Mouse (Mus musculus): ENCODE measurements around the gene BC024978. TPM values are rescaled to one million over a fixed set of nuclear protein-coding genes. Genes with fewer than 3 reads are reported as not detected.

BC024978 gene
- polyA plus RNA-seq, 2 experiments, result 3.6 to 12.9 TPM

- H3K9me3 ChIP-seq (ENCODE audit: control insufficient read depth, low read length), result no peaks in the 10 kb centered on the region
- H3K4me1 ChIP-seq (ENCODE audit: control insufficient read depth, insufficient read depth, low read length), result peaks cover 29% of the 10 kb centered on the region
- WGBS, result 86% methylated on average over 32 of the region's 33 CpGs
- peak overlapping the region; percentile 72 for H3K4me2 ChIP-seq (replicated peaks; ENCODE audit: low read depth, low read length, severe bottlenecking)
- peak overlapping the region; percentile 66 for H3K4me3 ChIP-seq (replicated peaks; ENCODE audit: low read length)
- no peak overlapping the region for H3K27ac ChIP-seq (replicated peaks; ENCODE audit: low read depth, low read length)
- ATAC-seq (ENCODE audit: low FRiP score, low read depth) (no peak), DNase-seq (ENCODE audit: low spot score) (no peak)
- no peaks in the 10 kb centered on the region for H3K27me3 ChIP-seq (ENCODE audit: control insufficient read depth, insufficient read depth, low read length)
- peak overlapping the region; percentile 86 for H3K9ac ChIP-seq (ENCODE audit: low read depth, low read length, severe bottlenecking)
- no peak for TF ChIP-seq POLR2A (IDR thresholded peaks at IDR 0.05; ENCODE audit: borderline replicate concordance, extremely low read depth, insufficient read depth, insufficient read length)
- peaks cover 52% of the 10 kb centered on the region for H3K36me3 ChIP-seq (ENCODE audit: control insufficient read depth, insufficient read depth, low read length)
Observed at GRCm38 (mm10) chr7:27164112-27164947, 31.3 kb upstream of the BC024978 start.

GRCm38 (mm10) chr7:27165007-27165655 is 30.4 kb upstream of the BC024978 start:
- H3K27ac ChIP-seq (replicated peaks; ENCODE audit: low read depth, low read length), result no peak overlapping the region
- DNase-seq (ENCODE audit: low spot score) (no peak), ATAC-seq (ENCODE audit: low FRiP score, low read depth) (no peak)
- peak overlapping the region; percentile 72 for H3K4me2 ChIP-seq (replicated peaks; ENCODE audit: low read depth, low read length, severe bottlenecking)
- H3K27me3 ChIP-seq (ENCODE audit: control insufficient read depth, insufficient read depth, low read length), result no peaks in the 10 kb centered on the region
- H3K4me3 ChIP-seq (replicated peaks; ENCODE audit: low read length), result peak overlapping the region; percentile 66
- H3K36me3 ChIP-seq (ENCODE audit: control insufficient read depth, insufficient read depth, low read length), result peaks cover 52% of the 10 kb centered on the region
- H3K9me3 ChIP-seq (ENCODE audit: control insufficient read depth, low read length), result no peaks in the 10 kb centered on the region
- no peak for TF ChIP-seq POLR2A (IDR thresholded peaks at IDR 0.05; ENCODE audit: borderline replicate concordance, extremely low read depth, insufficient read depth, insufficient read length)
- peaks cover 29% of the 10 kb centered on the region for H3K4me1 ChIP-seq (ENCODE audit: control insufficient read depth, insufficient read depth, low read length)
- 74% methylated on average over 23 of the region's 23 CpGs for WGBS
- peak overlapping the region; percentile 86 for H3K9ac ChIP-seq (ENCODE audit: low read depth, low read length, severe bottlenecking)

GRCm38 (mm10) chr7:27165696-27166095 is 29.9 kb upstream of the BC024978 start:
- Histone ChIP-seq H3K36me3 (ENCODE audit: control insufficient read depth, insufficient read depth, low read length) (peaks cover 54% of the 10 kb centered on the region), H3K4me3 (replicated peaks; ENCODE audit: low read length) (peak overlapping the region; percentile 66), H3K9me3 (ENCODE audit: control insufficient read depth, low read length) (no peaks in the 10 kb centered on the region), H3K9ac (ENCODE audit: low read depth, low read length, severe bottlenecking) (peak overlapping the region; percentile 86), H3K4me2 (replicated peaks; ENCODE audit: low read depth, low read length, severe bottlenecking) (peak overlapping the region; percentile 72), H3K27ac (replicated peaks; ENCODE audit: low read depth, low read length) (peak overlapping the region; percentile 92), H3K27me3 (ENCODE audit: control insufficient read depth, insufficient read depth, low read length) (no peaks in the 10 kb centered on the region), H3K4me1 (ENCODE audit: control insufficient read depth, insufficient read depth, low read length) (peaks cover 29% of the 10 kb centered on the region)
- ATAC-seq (ENCODE audit: low FRiP score, low read depth) (no peak), DNase-seq (ENCODE audit: low spot score) (no peak)
- 4% methylated on average over 8 of the region's 8 CpGs for WGBS
- no peak for TF ChIP-seq POLR2A (IDR thresholded peaks at IDR 0.05; ENCODE audit: borderline replicate concordance, extremely low read depth, insufficient read depth, insufficient read length)

- H3K4me1 ChIP-seq (ENCODE audit: control insufficient read depth, insufficient read depth, low read length), result peaks cover 29% of the 10 kb centered on the region
Observed at GRCm38 (mm10) chr7:27166229-27166613, 29.4 kb upstream of the BC024978 start.

GRCm38 (mm10) chr7:27166614-27167474 is 28.7 kb upstream of the BC024978 start, which contains the start of gene Egln2:
Gene Egln2, minus strand, starts transcription at chr7:27166802.
- H3K4me1 ChIP-seq (ENCODE audit: control insufficient read depth, insufficient read depth, low read length), result peaks cover 29% of the 10 kb centered on the region
- peak within 1 kb of the TSS; percentile 72 for H3K4me2 ChIP-seq (replicated peaks; ENCODE audit: low read depth, low read length, severe bottlenecking)
- H3K4me3 ChIP-seq (replicated peaks; ENCODE audit: low read length), result peak within 1 kb of the TSS; percentile 66
- no peaks in the 10 kb centered on the region for H3K9me3 ChIP-seq (ENCODE audit: control insufficient read depth, low read length)
- no peak for TF ChIP-seq POLR2A (IDR thresholded peaks at IDR 0.05; ENCODE audit: borderline replicate concordance, extremely low read depth, insufficient read depth, insufficient read length)
- H3K27ac ChIP-seq (replicated peaks; ENCODE audit: low read depth, low read length), result peak within 1 kb of the TSS; percentile 92
- 1% methylated on average over 44 of the region's 61 CpGs for WGBS
- H3K9ac ChIP-seq (ENCODE audit: low read depth, low read length, severe bottlenecking), result peak within 1 kb of the TSS; percentile 86
- H3K36me3 ChIP-seq (ENCODE audit: control insufficient read depth, insufficient read depth, low read length), result peaks cover 58% of the 10 kb centered on the region
- H3K27me3 ChIP-seq (ENCODE audit: control insufficient read depth, insufficient read depth, low read length), result no peaks in the 10 kb centered on the region
- ATAC-seq (ENCODE audit: low FRiP score, low read depth), result peak; percentile 89
- peak; percentile 90 for DNase-seq (ENCODE audit: low spot score)

More at GRCm38 (mm10) chr7:27166229-27166613, 29.4 kb upstream of the BC024978 start:
- WGBS, result 1% methylated on average over 27 of the region's 43 CpGs
- no peak for TF ChIP-seq POLR2A (IDR thresholded peaks at IDR 0.05; ENCODE audit: borderline replicate concordance, extremely low read depth, insufficient read depth, insufficient read length)
- Histone ChIP-seq H3K9ac (ENCODE audit: low read depth, low read length, severe bottlenecking) (peak overlapping the region; percentile 86), H3K27ac (replicated peaks; ENCODE audit: low read depth, low read length) (peak overlapping the region; percentile 92), H3K27me3 (ENCODE audit: control insufficient read depth, insufficient read depth, low read length) (no peaks in the 10 kb centered on the region), H3K4me2 (replicated peaks; ENCODE audit: low read depth, low read length, severe bottlenecking) (peak overlapping the region; percentile 72), H3K9me3 (ENCODE audit: control insufficient read depth, low read length) (no peaks in the 10 kb centered on the region), H3K4me3 (replicated peaks; ENCODE audit: low read length) (peak overlapping the region; percentile 66), H3K36me3 (ENCODE audit: control insufficient read depth, insufficient read depth, low read length) (peaks cover 54% of the 10 kb centered on the region)
- ATAC-seq (ENCODE audit: low FRiP score, low read depth), result peak; percentile 84
- DNase-seq (ENCODE audit: low spot score), result peak; percentile 87

Measured in limb, embryonic 14.5 days (tissue).